8 mouse cellular contexts compared by ENCODE assay signal in genomic region chr10:117063254-117064021, GRCm38 (mm10). TPM values are rescaled to one million over a fixed set of nuclear protein-coding genes. Genes with fewer than 3 reads are reported as not detected.
DNase-seq lines count a peak whose midpoint lies in the region; ATAC-seq lines count a peak whose summit lies in the region.

Cct2 (minus strand) TSS chr10:117063814.

- intact Hi-C loops in gastrocnemius, postnatal 14 days (cut with DNase I; ENCODE audit: low total_unique reads) = no loop called here
- intact Hi-C loops in left cerebral cortex, postnatal 10 days (cut with DNase I) = no loop called here

- peak; percentile 96 for DNase-seq in adipocyte (ENCODE audit: low spot score)
- DNase-seq in embryo, embryonic 10 days (ENCODE audit: low spot score) = peak; percentile 95
- DNase-seq in gastrocnemius, postnatal 14 days = peak; percentile 93
- peak; percentile 88 to 96 for DNase-seq in left cerebral cortex, postnatal 10 days (ENCODE audit: extremely low spot score in 1 of 2, low spot score in 2 of 2)
- DNase-seq in right cerebral cortex, postnatal 25 days = peak; percentile 90
- DNase-seq in urinary bladder, postnatal 4 days (ENCODE audit: low spot score in 2 of 2) = peak; percentile 85 to 93

- peak; percentile 92 for ATAC-seq in inflammation-experienced regulatory T-cells, adult 6 months
- ATAC-seq in megakaryocyte-erythroid progenitor cell, adult 5-6 weeks (replicated peaks; ENCODE audit: low FRiP score, low TSS enrichment, poor library complexity, severe bottlenecking) = peak; percentile 92

RNA-seq across cellular contexts. Expression of gene Cct2, which starts in this region (rescaled TPM):
- total RNA-seq in gastrocnemius, postnatal 14 days (2021) = 100 to 1,000 TPM; 132 to 146 TPM
- polyA plus RNA-seq in inflammation-experienced regulatory T-cells, adult 6 months (2017; shearing (Covaris generic)) = 100 to 1,000 TPM; 184 to 248 (median 228) TPM
- 100 to 1,000 TPM; 229 to 235 TPM for total RNA-seq in left cerebral cortex, postnatal 10 days (2021)
- total RNA-seq in megakaryocyte-erythroid progenitor cell, adult 5-6 weeks (2014; fragmentation: Nextera tagmentation) = 545 and 559 TPM in 2 replicates
- 707 and 779 TPM in 2 replicates for total RNA-seq in megakaryocyte-erythroid progenitor cell, adult 5-6 weeks (2017)

Comparison
In these comparisons a context has a peak if more than half of its experiments do, and no peak if none do; other contexts are left out.
1. Peak in every context shown above with its lines: DNase-seq and ATAC-seq.